Mouse (Mus musculus) hindlimb bud, embryonic 11.5 days (tissue): ENCODE data around the gene Cped1.
A peak's percentile ranks its signal among the peaks of the same experiment; 100 is the strongest.
"Not testable (repeated sequence)": the region's sequence is repeated elsewhere in the genome, so short reads cannot be mapped to it uniquely, and the experiment has no call there.

Experiments
- DNase-seq: peaks from one replicate; pipeline ENCODE4 v3.0.0-alpha.2; 2012; ENCODE audit warnings: low read depth, low spot score; ENCODE audit errors: extremely low spot score

Gene Cped1

GRCm38 (mm10) chr6:22074232-22075083 lies 88.7 kb downstream of the Cped1 start:
- no peak for DNase-seq

GRCm38 (mm10) chr6:22078686-22079264 lies 93.1 kb downstream of the Cped1 start:
- DNase-seq: no peak

- DNase-seq: no peak
Measured at GRCm38 (mm10) chr6:22086056-22086455, 100.3 kb downstream of the Cped1 start.

- DNase-seq: peak; percentile 47
Measured at GRCm38 (mm10) chr6:22088346-22089064, 102.8 kb downstream of the Cped1 start.

GRCm38 (mm10) chr6:22091773-22092172 lies 106.1 kb downstream of the Cped1 start:
- DNase-seq: no peak

- no peak for DNase-seq
Measured at GRCm38 (mm10) chr6:22093792-22094191, 108.1 kb downstream of the Cped1 start.

- DNase-seq: no peak
Measured at GRCm38 (mm10) chr6:22097709-22098108, 112.0 kb downstream of the Cped1 start.

GRCm38 (mm10) chr6:22099832-22100231 lies 114.1 kb downstream of the Cped1 start:
- DNase-seq: no peak

GRCm38 (mm10) chr6:22101939-22102338 lies 116.2 kb downstream of the Cped1 start:
- DNase-seq: no peak

GRCm38 (mm10) chr6:22102752-22103151 lies 117.0 kb downstream of the Cped1 start:
- no peak for DNase-seq

- no peak for DNase-seq
Measured at GRCm38 (mm10) chr6:22103713-22104112, 118.0 kb downstream of the Cped1 start.

- DNase-seq: no peak
Measured at GRCm38 (mm10) chr6:22104211-22104610, 118.5 kb downstream of the Cped1 start.

- DNase-seq: no peak
Measured at GRCm38 (mm10) chr6:22114079-22114478, 128.4 kb downstream of the Cped1 start.

GRCm38 (mm10) chr6:22116679-22117078 lies 131.0 kb downstream of the Cped1 start:
- DNase-seq: no peak

GRCm38 (mm10) chr6:22122080-22122479 lies 136.4 kb downstream of the Cped1 start:
- peak; percentile 33 for DNase-seq

GRCm38 (mm10) chr6:22122693-22123092 lies 137.0 kb downstream of the Cped1 start:
- no peak for DNase-seq

GRCm38 (mm10) chr6:22123332-22123731 lies 137.6 kb downstream of the Cped1 start:
- DNase-seq: no peak

- not testable (repeated sequence) for DNase-seq
Measured at GRCm38 (mm10) chr6:22124575-22125330, 139.0 kb downstream of the Cped1 start.

GRCm38 (mm10) chr6:22135038-22135631 lies 149.4 kb downstream of the Cped1 start:
- DNase-seq: no peak

- DNase-seq: no peak
Measured at GRCm38 (mm10) chr6:22136805-22137204, 151.1 kb downstream of the Cped1 start.

- DNase-seq: no peak
Measured at GRCm38 (mm10) chr6:22140786-22141185, 155.1 kb downstream of the Cped1 start.
